ENCODE assay signal across 20 mouse cellular contexts in genomic region chr2:106576746-106577323, GRCm38 (mm10).
DNase-seq lines count a peak whose midpoint lies in the region; ATAC-seq lines count a peak whose summit lies in the region.
"Had no signal": no experiment of that assay in that cellular context is flagged by ENCODE, and none has a peak within 500 bp of the region (broad histone marks: within the 10 kb centered on the region; RNA-seq: fewer than 3 reads in every experiment).

No protein-coding gene starts in this region.

- H3K4me3 ChIP-seq in hindbrain, embryonic 11.5 days (ENCODE audit: low read depth, low read length) = no peak overlapping the region
- H3K4me3 ChIP-seq in hindbrain, embryonic 16.5 days (ENCODE audit: low read length) = no peak overlapping the region
- H3K4me3 ChIP-seq in embryonic facial prominence, embryonic 15.5 days (replicated peaks) = no peak overlapping the region
- H3K4me3 ChIP-seq: gastrocnemius, adult 2 months; midbrain, embryonic 10.5 days; myocyte had no signal

- no peaks in the 10 kb centered on the region for H3K4me1 ChIP-seq in hindbrain, embryonic 11.5 days (replicated peaks; ENCODE audit: control insufficient read depth, insufficient read depth, low read length)
- H3K4me1 ChIP-seq in hindbrain, embryonic 16.5 days (ENCODE audit: control insufficient read depth, insufficient read depth, low read depth, low read length) = no peaks in the 10 kb centered on the region
- peaks cover 9% of the 10 kb centered on the region for H3K4me1 ChIP-seq in embryonic facial prominence, embryonic 15.5 days

- no peaks in the 10 kb centered on the region for H3K27me3 ChIP-seq in hindbrain, embryonic 11.5 days (ENCODE audit: control insufficient read depth, insufficient read depth, low read length)
- H3K27me3 ChIP-seq in hindbrain, embryonic 16.5 days (replicated peaks; ENCODE audit: control insufficient read depth, insufficient read depth, low read length) = no peaks in the 10 kb centered on the region
- no peaks in the 10 kb centered on the region for H3K27me3 ChIP-seq in embryonic facial prominence, embryonic 15.5 days

- no peak overlapping the region for H3K4me2 ChIP-seq in hindbrain, embryonic 11.5 days (replicated peaks; ENCODE audit: low read depth, low read length)
- no peak overlapping the region for H3K4me2 ChIP-seq in hindbrain, embryonic 16.5 days (ENCODE audit: low read length)
- no peak overlapping the region for H3K4me2 ChIP-seq in embryonic facial prominence, embryonic 15.5 days (replicated peaks)
- H3K4me2 ChIP-seq: liver, embryonic 11.5 days had no signal

- 43% methylated on average over 4 of the region's 4 CpGs for WGBS in hindbrain, embryonic 11.5 days
- WGBS in hindbrain, embryonic 16.5 days = 54% methylated on average over 4 of the region's 4 CpGs
- 23% methylated on average over 4 of the region's 4 CpGs for WGBS in embryonic facial prominence, embryonic 15.5 days

- no peaks in the 10 kb centered on the region for H3K36me3 ChIP-seq in hindbrain, embryonic 11.5 days (ENCODE audit: control insufficient read depth, insufficient read depth, low read length)
- no peaks in the 10 kb centered on the region for H3K36me3 ChIP-seq in hindbrain, embryonic 16.5 days (ENCODE audit: control insufficient read depth, insufficient read depth, low read length)
- no peaks in the 10 kb centered on the region for H3K36me3 ChIP-seq in embryonic facial prominence, embryonic 15.5 days
- H3K36me3 ChIP-seq: midbrain, embryonic 10.5 days had no signal

- no peak for ATAC-seq in hindbrain, embryonic 11.5 days (ENCODE audit: low FRiP score)
- ATAC-seq in hindbrain, embryonic 16.5 days = no peak
- peak; percentile 24; the same call in 1 of the 2 replicates for ATAC-seq in embryonic facial prominence, embryonic 15.5 days (ENCODE audit: insufficient number of reproducible peaks, low FRiP score, low TSS enrichment, low read depth)
- ATAC-seq: forebrain, embryonic 14.5 days; inflammation-experienced regulatory T-cells, adult 6 months had no signal

- no peaks in the 10 kb centered on the region for H3K9me3 ChIP-seq in hindbrain, embryonic 11.5 days (ENCODE audit: control insufficient read depth, low read length)
- H3K9me3 ChIP-seq in hindbrain, embryonic 16.5 days (ENCODE audit: control insufficient read depth, low read length) = no peaks in the 10 kb centered on the region
- no peaks in the 10 kb centered on the region for H3K9me3 ChIP-seq in embryonic facial prominence, embryonic 15.5 days (replicated peaks)
- H3K9me3 ChIP-seq: midbrain, embryonic 10.5 days had no signal

- peak; percentile 24 for DNase-seq in hindbrain, embryonic 11.5 days (ENCODE audit: low spot score)
- peak; percentile 82 for DNase-seq in embryo, embryonic 10 days (ENCODE audit: low spot score)
- DNase-seq in mesoderm, embryonic 11.5 days (ENCODE audit: low read depth, low spot score) = peak; percentile 79
- DNase-seq in thymus, postnatal 4 days = no peak
- no peak for DNase-seq in cerebellum, adult 11-12 months
- DNase-seq in left cerebral cortex, postnatal 36 days (ENCODE audit: low spot score in 2 of 2) = no peak
- DNase-seq: cerebellum, adult 11 months; gastrocnemius, adult 2 months; heart, adult 18-20 months; heart, postnatal 10 days; kidney, postnatal 25 days; layer of hippocampus, postnatal 36 days; thymus, adult 2 months had no signal

- H3K27ac ChIP-seq in hindbrain, embryonic 11.5 days (ENCODE audit: low read depth, low read length) = no peak overlapping the region
- H3K27ac ChIP-seq in hindbrain, embryonic 16.5 days (ENCODE audit: low read depth, low read length) = no peak overlapping the region
- H3K27ac ChIP-seq in embryonic facial prominence, embryonic 15.5 days (replicated peaks) = no peak overlapping the region
- H3K27ac ChIP-seq: gastrocnemius, adult 2 months; midbrain, embryonic 10.5 days had no signal

- no peak overlapping the region for H3K9ac ChIP-seq in hindbrain, embryonic 11.5 days (ENCODE audit: low read depth, low read length)
- no peak overlapping the region for H3K9ac ChIP-seq in hindbrain, embryonic 16.5 days (ENCODE audit: low read depth, low read length)
- H3K9ac ChIP-seq in embryonic facial prominence, embryonic 15.5 days = no peak overlapping the region

- intact Hi-C loops in left cerebral cortex, postnatal 36 days (cut with DNase I) = no loop called here

Comparison
In these comparisons a context has a peak if more than half of its experiments do, and no peak if none do; other contexts are left out.
1. DNase-seq: peak in hindbrain, embryonic 11.5 days (single experiment), embryo, embryonic 10 days (single experiment) and mesoderm, embryonic 11.5 days (single experiment); none in thymus, postnatal 4 days (single experiment), cerebellum, adult 11-12 months (single experiment) and left cerebral cortex, postnatal 36 days (0 of 2).